Mouse (Mus musculus) bone marrow, adult 2 months (tissue): Measurements from ENCODE around the gene Dpp4. TPM values are rescaled to one million over a fixed set of nuclear protein-coding genes. Genes with fewer than 3 reads are reported as not detected.

Experiments used
- H3K27ac ChIP-seq: fragments of 200-500 bp; 2 replicates; pipeline ENCODE4 v1.5.1; 2012; ENCODE audit warnings: low read depth, mild to moderate bottlenecking, control low read depth, inconsistent platforms, low read length; ENCODE audit not compliant: control insufficient read depth, poor library complexity, insufficient read depth
- H3K4me1 ChIP-seq: fragments of 200-500 bp; 2 replicates; pipeline ENCODE4 v1.6.1; 2011; ENCODE audit warnings: low read length; ENCODE audit not compliant: control insufficient read depth, insufficient read depth
- H3K4me3 ChIP-seq: fragments of 200-500 bp; replicated peaks from 2 replicates; pipeline ENCODE3; 2011; ENCODE audit warnings: mild to moderate bottlenecking, low read depth, low read length, control low read depth; ENCODE audit not compliant: control insufficient read depth
- CTCF ChIP-seq: fragments of 200-500 bp; IDR thresholded peaks from 2 replicates; pipeline ENCODE4 v1.5.1; 2011; ENCODE audit warnings: low read length, control low read depth; ENCODE audit not compliant: control insufficient read depth, insufficient read depth
- POLR2A ChIP-seq: fragments of 200-500 bp; IDR thresholded peaks from 2 replicates; pipeline ENCODE4 v1.6.1; 2011; ENCODE audit warnings: low read depth, mild to moderate bottlenecking, control low read depth, low read length, borderline replicate concordance; ENCODE audit not compliant: control insufficient read depth
- WGBS: fragments of 180-500 bp; shearing (Covaris S2); methylation state at CpG from one replicate; pipeline ENCODE4 v1.1.7; 2018; 5-methylcytosine and 5-hydroxymethylcytosine counted together
- polyA plus RNA-seq: library from polyadenylated mRNA; stranded (reverse); fragments of >200 nt; gene quantifications from 2 replicates; pipeline ENCODE4 v1.2.4, GENCODE M21; 2011; ENCODE audit warnings: low replicate concordance; ENCODE audit not compliant: missing spikeins, insufficient read depth, insufficient read length

The Dpp4 gene
- polyA plus RNA-seq, 1 experiment: 8.0 TPM

DNA sequence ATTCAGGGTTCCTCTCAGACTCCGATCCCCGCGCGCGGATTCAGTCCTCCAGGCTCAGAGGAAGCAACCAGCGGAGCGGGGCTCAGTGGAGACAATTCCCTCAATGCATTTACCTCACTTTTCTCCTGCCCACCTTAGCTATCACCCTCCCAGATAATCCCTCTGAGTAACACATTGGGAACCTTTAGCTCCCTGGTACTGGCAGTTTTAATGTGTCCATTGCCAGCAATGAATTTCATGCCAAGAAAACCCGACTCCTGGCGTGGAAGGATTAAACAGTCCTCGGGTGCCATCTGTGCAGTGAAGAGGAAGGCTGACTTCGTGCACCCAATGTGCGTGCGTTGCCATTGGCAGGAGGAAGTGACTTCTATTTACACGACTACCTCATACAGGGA, 70.3 kb downstream of the Dpp4 start:
- TF ChIP-seq CTCF (no peak), POLR2A (no peak)
- WGBS: 87% methylated on average over 14 of the region's 14 CpGs
- Histone ChIP-seq H3K4me3 (no peak overlapping the region), H3K27ac (no peak overlapping the region), H3K4me1 (no peaks in the 10 kb centered on the region)

GRCm38 (mm10) chr2:62341061-62341733, 70.8 kb downstream of the Dpp4 start:
- TF ChIP-seq CTCF (no peak), POLR2A (no peak)
- H3K4me3 ChIP-seq: no peak overlapping the region
- H3K4me1 ChIP-seq: no peaks in the 10 kb centered on the region
- no peak overlapping the region for H3K27ac ChIP-seq
- 76% methylated on average over 3 of the region's 3 CpGs for WGBS

DNA sequence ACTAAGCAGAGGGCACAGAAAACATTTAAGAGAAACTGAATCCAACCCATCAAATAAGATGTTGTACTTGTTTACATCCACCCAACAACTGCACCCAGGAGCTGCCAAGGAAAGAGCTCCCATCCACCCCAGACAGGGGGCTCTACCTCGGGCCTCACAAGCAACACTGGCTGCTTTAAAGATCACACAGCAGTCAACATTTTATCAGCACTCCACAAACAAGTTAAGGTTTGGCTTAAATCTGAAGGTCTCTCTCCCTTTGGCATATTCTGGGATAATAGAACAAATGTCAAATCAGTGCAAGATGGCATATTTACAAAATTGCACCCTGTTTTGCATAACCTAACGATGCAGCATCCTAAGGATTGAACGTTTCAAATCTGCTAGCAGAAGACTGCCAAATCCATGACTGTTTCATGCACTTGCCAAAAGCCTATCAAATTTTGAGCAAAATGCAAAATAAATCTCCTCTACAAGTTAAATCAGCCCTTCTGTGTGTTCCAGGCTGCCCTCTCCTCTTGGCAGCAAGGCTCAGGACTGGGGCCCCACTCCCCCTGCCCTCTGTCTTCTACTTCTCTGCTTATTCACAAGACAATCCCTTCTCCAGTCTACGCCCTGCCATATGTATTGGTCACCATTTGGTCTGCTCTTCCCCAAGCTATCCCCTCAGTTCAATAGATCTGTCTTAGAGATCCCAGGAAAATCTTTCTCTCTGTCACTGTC, 72.6 kb downstream of the Dpp4 start:
- Histone ChIP-seq H3K4me1 (no peaks in the 10 kb centered on the region), H3K27ac (no peak overlapping the region), H3K4me3 (no peak overlapping the region)
- 79% methylated on average over 4 of the region's 4 CpGs for WGBS
- TF ChIP-seq CTCF (no peak), POLR2A (no peak)

DNA sequence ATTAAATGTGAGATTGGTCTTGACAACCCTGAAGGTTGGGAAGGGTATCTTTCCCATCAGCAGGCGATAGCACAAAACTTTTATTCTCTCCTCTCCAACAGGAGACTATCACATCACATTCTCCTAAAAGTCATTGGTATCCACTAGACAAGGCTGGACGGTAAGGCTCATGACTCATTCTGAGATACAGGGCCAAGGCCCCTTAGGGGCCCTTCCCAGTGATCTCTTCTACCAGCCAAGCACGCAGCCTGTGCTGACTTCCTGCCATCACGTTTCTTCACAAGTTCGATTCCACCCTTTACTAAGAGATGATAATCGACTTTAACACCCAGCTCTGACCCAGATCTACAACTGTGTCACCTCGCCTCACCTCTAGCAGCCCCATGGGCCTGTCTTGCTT, 74.9 kb downstream of the Dpp4 start:
- TF ChIP-seq CTCF (no peak), POLR2A (no peak)

GRCm38 (mm10) chr2:62334397-62335243, 77.4 kb downstream of the Dpp4 start:
- no peak overlapping the region for H3K4me3 ChIP-seq
- WGBS: 86% methylated on average over 4 of the region's 4 CpGs
- TF ChIP-seq CTCF: no peak
- TF ChIP-seq POLR2A: no peak

More for the DNA sequence above, 74.9 kb downstream of the Dpp4 start:
- Histone ChIP-seq H3K4me3 (no peak overlapping the region), H3K4me1 (no peaks in the 10 kb centered on the region), H3K27ac (no peak overlapping the region)
- 78% methylated on average over 7 of the region's 7 CpGs for WGBS

GRCm38 (mm10) chr2:62332465-62332864, 79.6 kb downstream of the Dpp4 start:
- WGBS: 90% methylated on average over 8 of the region's 8 CpGs
- TF ChIP-seq CTCF: no peak
- no peak for TF ChIP-seq POLR2A

More at GRCm38 (mm10) chr2:62334397-62335243, 77.4 kb downstream of the Dpp4 start:
- Histone ChIP-seq H3K4me1 (no peaks in the 10 kb centered on the region), H3K27ac (no peak overlapping the region)

DNA sequence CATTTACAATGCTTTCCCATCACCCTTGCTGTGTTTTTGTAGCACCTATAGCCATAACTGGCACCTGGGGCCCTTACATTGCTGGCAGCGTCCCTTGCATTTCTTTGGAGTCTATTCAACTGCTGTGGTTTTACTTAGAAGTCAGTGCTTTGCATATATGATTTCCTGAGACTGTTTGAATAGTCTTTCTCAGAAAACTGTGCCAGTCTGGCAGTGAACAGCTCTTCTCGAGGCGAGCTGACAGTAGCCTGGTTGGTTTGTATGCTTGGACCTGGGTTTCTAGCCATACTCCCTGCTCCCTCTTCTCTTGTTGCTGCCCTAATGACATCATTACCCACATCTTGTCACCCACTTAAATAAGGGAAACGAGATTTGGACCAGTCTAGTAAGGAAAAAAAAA, 80.1 kb downstream of the Dpp4 start:
- no peak for TF ChIP-seq POLR2A
- TF ChIP-seq CTCF: no peak
- 19% methylated on average over 4 of the region's 4 CpGs for WGBS
- no peaks in the 10 kb centered on the region for H3K4me1 ChIP-seq
- H3K4me3 ChIP-seq: no peak overlapping the region
- no peak overlapping the region for H3K27ac ChIP-seq

More at GRCm38 (mm10) chr2:62332465-62332864, 79.6 kb downstream of the Dpp4 start:
- Histone ChIP-seq H3K27ac (no peak overlapping the region), H3K4me3 (no peak overlapping the region), H3K4me1 (no peaks in the 10 kb centered on the region)

DNA sequence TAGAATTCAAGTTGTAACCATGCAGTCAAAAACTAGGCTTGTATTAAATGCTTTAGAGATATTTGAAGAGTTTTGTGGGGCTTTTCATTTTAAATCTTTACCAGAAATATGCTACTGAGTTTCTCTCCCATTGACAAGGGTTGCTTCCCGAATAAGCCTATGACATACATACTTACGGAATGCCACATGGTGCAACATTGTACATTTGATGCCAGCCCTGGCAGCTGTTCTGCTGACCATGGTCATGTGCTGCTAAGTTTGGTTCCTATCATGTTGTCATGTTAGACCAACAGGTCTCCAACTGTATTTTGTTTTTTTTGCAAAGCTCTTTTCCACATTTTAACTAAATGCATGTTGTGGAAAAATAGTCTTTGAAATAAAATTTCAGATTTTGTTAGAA, 86.6 kb downstream of the Dpp4 start:
- no peak for TF ChIP-seq CTCF
- no peak for TF ChIP-seq POLR2A
- WGBS: 86% methylated on average over 2 of the region's 2 CpGs
- no peak overlapping the region for H3K27ac ChIP-seq
- no peak overlapping the region for H3K4me3 ChIP-seq
- H3K4me1 ChIP-seq: no peaks in the 10 kb centered on the region
